Mouse (Mus musculus) small intestine, adult 2 months (tissue): ENCODE results near the gene Cdt1.

ENCODE experiments used
- CTCF ChIP-seq: fragments of 200-500 bp; IDR thresholded peaks from 2 replicates; pipeline ENCODE4 v1.5.1; 2012; ENCODE audit warnings: low read depth, mild to moderate bottlenecking, control low read depth, inconsistent platforms, low read length, moderate library complexity, mixed read lengths; ENCODE audit not compliant: insufficient replicate concordance, insufficient read length; ENCODE audit errors: extremely low read depth
- POLR2A ChIP-seq: fragments of 200-500 bp; IDR thresholded peaks from 2 replicates; pipeline ENCODE4 v1.6.1; 2012; ENCODE audit warnings: low read depth, mild to moderate bottlenecking, control low read depth, inconsistent platforms, low read length, moderate library complexity

GRCm38 (mm10) chr8:122616181-122616905 is 48.5 kb downstream of the Cdt1 start:
- TF ChIP-seq CTCF (no peak), POLR2A (no peak)
